Comparison of ENCODE assay signal across 8 mouse cellular contexts in the genomic region with DNA sequence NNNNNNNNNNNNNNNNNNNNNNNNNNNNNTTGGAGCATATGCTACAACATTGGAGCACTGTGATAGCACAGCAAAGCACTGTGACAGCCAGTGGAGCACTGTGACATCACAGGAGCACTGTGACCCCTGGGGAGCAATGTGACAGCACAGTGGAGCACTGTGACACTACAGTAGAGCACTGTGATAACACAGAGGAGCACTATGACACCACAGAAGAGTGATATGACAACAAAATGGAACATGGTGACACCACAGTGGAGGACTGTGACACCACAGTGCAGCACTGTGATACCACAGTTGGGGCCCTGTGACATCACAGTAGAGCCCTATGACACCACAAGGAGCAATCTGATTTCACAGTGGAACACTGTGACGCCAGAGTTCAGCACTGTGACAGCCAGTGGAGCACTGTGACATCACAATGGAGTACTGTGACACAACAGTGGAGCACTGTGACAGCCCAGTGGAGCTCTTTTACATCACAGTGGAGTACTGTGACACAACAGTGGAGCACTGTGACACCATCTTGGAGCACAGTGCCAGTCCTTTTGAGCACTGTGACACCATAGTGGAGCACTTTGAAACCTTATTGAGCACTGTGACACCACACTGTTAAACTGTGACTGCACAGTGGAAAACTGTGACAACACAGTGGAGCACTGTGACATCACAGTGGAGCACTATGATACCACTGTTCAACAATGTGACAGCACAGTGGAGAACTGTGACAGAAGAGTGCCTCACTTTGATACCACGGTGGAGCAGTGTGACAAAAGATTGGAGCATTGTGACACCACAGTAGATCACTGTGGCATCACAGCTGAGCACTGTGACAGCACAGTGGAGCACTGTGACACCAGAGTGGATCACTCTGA.
DNase-seq lines count a peak whose midpoint lies in the region; ATAC-seq lines count a peak whose summit lies in the region.

No protein-coding gene starts in this region.

- H3K4me3 ChIP-seq in limb, embryonic 15.5 days, result no peak overlapping the region
- no peak overlapping the region for H3K4me3 ChIP-seq in neural tube, embryonic 14.5 days (ENCODE audit: low read depth, low read length)

- DNase-seq in cerebellum, postnatal 4 days (ENCODE audit: low spot score in 2 of 2), result peak; percentile 0 to 12
- DNase-seq in cerebellum, adult 9-11 months, result no peak
- DNase-seq in thymus, postnatal 14 days, result peak; percentile 1
- DNase-seq in thymus, postnatal 10 days (ENCODE audit: low spot score in 2 of 2), result no peak
- no peak for DNase-seq in right cerebral cortex, adult 2 months (ENCODE audit: low spot score in 2 of 2)
- DNase-seq in thymus, postnatal 36 days, result no peak

- H3K9me3 ChIP-seq in limb, embryonic 15.5 days, result peaks cover 51% of the 10 kb centered on the region
- peaks cover 54% of the 10 kb centered on the region for H3K9me3 ChIP-seq in neural tube, embryonic 14.5 days (ENCODE audit: control insufficient read depth, low read length)

- no peaks in the 10 kb centered on the region for H3K36me3 ChIP-seq in limb, embryonic 15.5 days
- no peaks in the 10 kb centered on the region for H3K36me3 ChIP-seq in neural tube, embryonic 14.5 days (ENCODE audit: control insufficient read depth, insufficient read depth, low read length)

- no peak overlapping the region for H3K9ac ChIP-seq in limb, embryonic 15.5 days
- no peak overlapping the region for H3K9ac ChIP-seq in neural tube, embryonic 14.5 days (replicated peaks; ENCODE audit: low read depth, low read length)

- no peaks in the 10 kb centered on the region for H3K4me1 ChIP-seq in limb, embryonic 15.5 days
- no peaks in the 10 kb centered on the region for H3K4me1 ChIP-seq in neural tube, embryonic 14.5 days (ENCODE audit: control insufficient read depth, insufficient read depth, low read length)

- no peak overlapping the region for H3K4me2 ChIP-seq in limb, embryonic 15.5 days
- no peak overlapping the region for H3K4me2 ChIP-seq in neural tube, embryonic 14.5 days (ENCODE audit: low read depth, low read length)

- peak; percentile 54 for ATAC-seq in limb, embryonic 15.5 days (ENCODE audit: insufficient number of reproducible peaks, low FRiP score, low TSS enrichment, low read depth)
- ATAC-seq in neural tube, embryonic 14.5 days (ENCODE audit: low read depth), result peak; percentile 41; the same call in 1 of the 2 replicates

- no peaks in the 10 kb centered on the region for H3K27me3 ChIP-seq in limb, embryonic 15.5 days
- H3K27me3 ChIP-seq in neural tube, embryonic 14.5 days (ENCODE audit: control insufficient read depth, insufficient read depth, low read length), result no peaks in the 10 kb centered on the region

- 52% methylated on average over 2 of the region's 2 CpGs for WGBS in limb, embryonic 15.5 days
- 59% methylated on average over 2 of the region's 2 CpGs for WGBS in neural tube, embryonic 14.5 days

- no peak overlapping the region for H3K27ac ChIP-seq in limb, embryonic 15.5 days
- H3K27ac ChIP-seq in neural tube, embryonic 14.5 days (ENCODE audit: low read depth, low read length), result no peak overlapping the region

Comparison
In these comparisons a context has a peak if more than half of its experiments do, and no peak if none do; other contexts are left out.
1. DNase-seq: peak in cerebellum, postnatal 4 days (2 of 2) and thymus, postnatal 14 days (single experiment); none in cerebellum, adult 9-11 months (single experiment), thymus, postnatal 10 days (0 of 2), right cerebral cortex, adult 2 months (0 of 2) and thymus, postnatal 36 days (0 of 2).